Mouse (Mus musculus): ENCODE results near the gene Traip. TPM values are rescaled to one million over a fixed set of nuclear protein-coding genes. Genes with fewer than 3 reads are reported as not detected.

Gene Traip
- polyA plus RNA-seq (2014; fragmentation: Nextera tagmentation; extraction: Ambion mirVana) = 30.7 and 31.2 TPM in 2 replicates

DNA sequence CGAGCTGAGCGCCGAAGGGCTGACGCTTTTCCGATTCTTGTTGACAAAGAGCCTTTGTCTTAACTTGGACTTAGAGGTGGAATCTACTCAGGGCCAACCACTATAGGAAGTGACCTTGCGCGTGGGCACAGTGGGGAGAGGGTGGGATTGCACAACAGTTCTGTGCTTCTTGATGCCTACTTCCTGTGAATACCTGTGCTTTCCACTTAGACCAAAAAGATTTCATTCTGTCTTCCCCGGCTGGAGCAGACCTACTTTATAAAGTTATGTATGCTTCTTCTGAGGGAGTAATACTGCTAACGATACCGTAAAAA, at the start of gene Traip:
Gene Traip, plus strand, starts transcription at position 215 of the 314 bp plus-strand sequence.
- no peaks in the 10 kb centered on the region for H3K27me3 ChIP-seq (ENCODE audit: insufficient read depth, low read length)
- no peaks in the 10 kb centered on the region for H3K9me3 ChIP-seq (ENCODE audit: low read depth, low read length)
- no peak for TF ChIP-seq CTCF (IDR thresholded peaks at IDR 0.05; ENCODE audit: low read depth)
- H3K4me3 ChIP-seq (ENCODE audit: low read depth, low read length) = peak within 1 kb of the TSS; percentile 72
- peak within 1 kb of the TSS; percentile 47 for H3K27ac ChIP-seq (ENCODE audit: low read depth)
- peak within 1 kb of the TSS; percentile 64 for H3K4me2 ChIP-seq
- no peaks in the 10 kb centered on the region for H3K36me3 ChIP-seq (ENCODE audit: insufficient read depth)
- WGBS = 85% methylated on average over 10 of the region's 10 CpGs
- ATAC-seq (ENCODE audit: insufficient read depth) = no peak
- DNase-seq = no peak
- peaks cover 6% of the 10 kb centered on the region; the same call in 1 of the 2 replicates for H3K4me1 ChIP-seq (ENCODE audit: insufficient read depth)
- H3K9ac ChIP-seq = peak within 1 kb of the TSS; percentile 43

DNA sequence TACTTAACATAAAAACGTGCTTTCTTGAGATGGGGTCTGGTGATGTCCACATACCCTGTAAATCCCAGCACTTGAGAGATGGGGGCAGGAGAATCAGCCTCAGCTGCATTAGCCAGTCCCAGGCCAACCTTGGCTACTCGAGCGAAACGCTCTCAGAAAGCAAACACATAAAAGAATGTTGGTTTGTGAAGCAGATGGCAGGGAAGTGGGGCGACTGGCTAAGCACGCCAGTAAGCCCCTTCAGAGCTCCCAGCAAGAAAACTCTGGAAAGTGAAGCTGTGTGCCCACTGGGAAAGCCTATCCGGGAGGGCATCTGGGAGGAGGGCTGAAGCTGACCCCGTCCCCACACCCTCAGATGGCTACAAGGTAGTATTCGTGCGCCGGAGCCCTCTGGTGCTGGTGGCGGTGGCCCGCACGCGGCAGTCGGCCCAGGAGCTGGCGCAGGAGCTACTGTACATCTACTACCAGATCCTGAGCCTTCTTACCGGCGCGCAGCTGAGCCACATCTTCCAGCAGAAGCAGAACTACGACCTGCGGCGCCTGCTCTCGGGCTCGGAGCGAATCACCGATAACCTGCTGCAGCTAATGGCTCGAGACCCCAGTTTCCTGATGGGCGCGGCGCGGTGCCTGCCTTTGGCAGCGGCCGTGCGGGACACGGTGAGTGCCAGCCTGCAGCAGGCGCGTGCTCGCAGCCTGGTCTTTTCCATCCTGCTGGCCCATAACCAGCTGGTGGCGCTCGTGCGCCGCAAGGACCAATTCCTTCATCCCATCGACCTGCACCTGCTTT, 48.9 kb upstream of the Traip start:
- H3K36me3 ChIP-seq (ENCODE audit: insufficient read depth) = 0 out of 2 replicates have a peak, but pooled peaks cover 3% of the 10 kb centered on the region
- no peaks in the 10 kb centered on the region for H3K9me3 ChIP-seq (ENCODE audit: low read depth, low read length)
- peak overlapping the region; percentile 19 for H3K4me3 ChIP-seq (ENCODE audit: low read depth, low read length)
- TF ChIP-seq CTCF (IDR thresholded peaks at IDR 0.05; ENCODE audit: low read depth) = peak; percentile 76
- peak overlapping the region; percentile 28; the same call in 1 of the 2 replicates for H3K9ac ChIP-seq
- H3K27me3 ChIP-seq (ENCODE audit: insufficient read depth, low read length) = peaks cover 10% of the 10 kb centered on the region; the same call in 1 of the 2 replicates
- peaks cover under 1% of the 10 kb centered on the region; the same call in 1 of the 2 replicates for H3K4me1 ChIP-seq (ENCODE audit: insufficient read depth)
- ATAC-seq (ENCODE audit: insufficient read depth) = peak; percentile 33; the same call in 1 of the 2 replicates
- WGBS = 7% methylated on average over 44 of the region's 44 CpGs
- DNase-seq = peak; percentile 85
- peak overlapping the region; percentile 61 for H3K4me2 ChIP-seq
- H3K27ac ChIP-seq (ENCODE audit: low read depth) = no peak overlapping the region

DNA sequence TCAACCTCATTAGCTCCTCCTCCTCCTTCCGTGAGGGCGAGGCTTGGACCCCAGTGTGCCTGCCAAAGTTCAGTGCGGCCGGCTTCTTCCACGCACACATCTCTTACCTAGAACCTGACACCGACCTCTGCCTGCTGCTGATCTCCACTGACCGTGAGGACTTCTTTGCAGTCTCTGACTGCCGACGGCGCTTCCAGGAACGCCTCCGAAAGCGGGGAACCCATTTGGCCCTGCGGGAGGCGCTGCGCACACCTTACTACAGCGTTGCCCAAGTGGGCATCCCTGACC, 48.4 kb upstream of the Traip start:
- DNase-seq (no peak), ATAC-seq (ENCODE audit: insufficient read depth) (no peak)
- Histone ChIP-seq H3K9ac (no peak overlapping the region), H3K27ac (ENCODE audit: low read depth) (no peak overlapping the region), H3K27me3 (ENCODE audit: insufficient read depth, low read length) (peaks cover 10% of the 10 kb centered on the region; the same call in 1 of the 2 replicates), H3K4me1 (ENCODE audit: insufficient read depth) (peaks cover 6% of the 10 kb centered on the region), H3K9me3 (ENCODE audit: low read depth, low read length) (no peaks in the 10 kb centered on the region), H3K4me2 (peak overlapping the region; percentile 61), H3K36me3 (ENCODE audit: insufficient read depth) (0 out of 2 replicates have a peak, but pooled peaks cover 3% of the 10 kb centered on the region), H3K4me3 (ENCODE audit: low read depth, low read length) (peak overlapping the region; percentile 19)
- 18% methylated on average over 17 of the region's 17 CpGs for WGBS
- no peak for TF ChIP-seq CTCF (IDR thresholded peaks at IDR 0.05; ENCODE audit: low read depth)

DNA sequence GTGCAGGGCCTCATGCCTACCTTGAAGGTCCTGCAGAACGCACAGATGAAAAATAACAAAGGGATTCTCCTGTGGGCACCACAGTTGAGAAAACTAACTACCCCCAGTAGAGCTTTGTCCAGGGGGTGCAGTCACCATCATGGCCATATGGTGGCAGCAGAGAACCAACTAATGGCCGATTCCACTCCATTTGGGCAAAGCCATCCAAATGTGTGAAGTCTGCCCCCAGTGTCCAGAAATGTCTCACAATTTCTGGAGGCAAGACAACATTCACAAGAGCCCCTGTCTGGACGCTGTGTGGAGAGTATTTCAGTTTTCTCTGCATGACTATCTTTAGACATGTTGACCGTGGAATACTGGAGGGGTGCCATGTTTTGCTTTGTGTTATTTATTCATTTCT, 45.2 kb upstream of the Traip start:
- 1% methylated on average over 4 of the region's 4 CpGs for WGBS
- TF ChIP-seq CTCF (IDR thresholded peaks at IDR 0.05; ENCODE audit: low read depth) = peak; percentile 98
- H3K27me3 ChIP-seq (ENCODE audit: insufficient read depth, low read length) = peaks cover 10% of the 10 kb centered on the region; the same call in 1 of the 2 replicates
- H3K4me1 ChIP-seq (ENCODE audit: insufficient read depth) = peaks cover 21% of the 10 kb centered on the region
- no peak overlapping the region for H3K9ac ChIP-seq
- ATAC-seq (ENCODE audit: insufficient read depth) (peak; percentile 33), DNase-seq (peak; percentile 97)
- H3K4me3 ChIP-seq (ENCODE audit: low read depth, low read length) = no peak overlapping the region
- no peak overlapping the region for H3K4me2 ChIP-seq
- H3K9me3 ChIP-seq (ENCODE audit: low read depth, low read length) = no peaks in the 10 kb centered on the region
- H3K36me3 ChIP-seq (ENCODE audit: insufficient read depth) = no peaks in the 10 kb centered on the region
- H3K27ac ChIP-seq (ENCODE audit: low read depth) = 0 out of 2 replicates have a peak overlapping the region, but pooled peaks have one; percentile 10

GRCm38 (mm10) chr9:107906252-107906966, 43.5 kb upstream of the Traip start, which contains the start of gene Mst1r:
TSS of gene Mst1r (plus strand) at chr9:107906873.
- TF ChIP-seq CTCF (IDR thresholded peaks at IDR 0.05; ENCODE audit: low read depth) = no peak
- ATAC-seq (ENCODE audit: insufficient read depth) (peak; percentile 83), DNase-seq (peak; percentile 87)
- Histone ChIP-seq H3K27me3 (ENCODE audit: insufficient read depth, low read length) (no peaks in the 10 kb centered on the region), H3K27ac (ENCODE audit: low read depth) (peak within 1 kb of the TSS; percentile 58; the same call in 1 of the 2 replicates), H3K36me3 (ENCODE audit: insufficient read depth) (no peaks in the 10 kb centered on the region), H3K9ac (peak within 1 kb of the TSS; percentile 62), H3K4me3 (ENCODE audit: low read depth, low read length) (peak within 1 kb of the TSS; percentile 36), H3K4me1 (ENCODE audit: insufficient read depth) (peaks cover 24% of the 10 kb centered on the region), H3K9me3 (ENCODE audit: low read depth, low read length) (no peaks in the 10 kb centered on the region), H3K4me2 (peak within 1 kb of the TSS; percentile 67)
- 16% methylated on average over 19 of the region's 19 CpGs for WGBS

DNA sequence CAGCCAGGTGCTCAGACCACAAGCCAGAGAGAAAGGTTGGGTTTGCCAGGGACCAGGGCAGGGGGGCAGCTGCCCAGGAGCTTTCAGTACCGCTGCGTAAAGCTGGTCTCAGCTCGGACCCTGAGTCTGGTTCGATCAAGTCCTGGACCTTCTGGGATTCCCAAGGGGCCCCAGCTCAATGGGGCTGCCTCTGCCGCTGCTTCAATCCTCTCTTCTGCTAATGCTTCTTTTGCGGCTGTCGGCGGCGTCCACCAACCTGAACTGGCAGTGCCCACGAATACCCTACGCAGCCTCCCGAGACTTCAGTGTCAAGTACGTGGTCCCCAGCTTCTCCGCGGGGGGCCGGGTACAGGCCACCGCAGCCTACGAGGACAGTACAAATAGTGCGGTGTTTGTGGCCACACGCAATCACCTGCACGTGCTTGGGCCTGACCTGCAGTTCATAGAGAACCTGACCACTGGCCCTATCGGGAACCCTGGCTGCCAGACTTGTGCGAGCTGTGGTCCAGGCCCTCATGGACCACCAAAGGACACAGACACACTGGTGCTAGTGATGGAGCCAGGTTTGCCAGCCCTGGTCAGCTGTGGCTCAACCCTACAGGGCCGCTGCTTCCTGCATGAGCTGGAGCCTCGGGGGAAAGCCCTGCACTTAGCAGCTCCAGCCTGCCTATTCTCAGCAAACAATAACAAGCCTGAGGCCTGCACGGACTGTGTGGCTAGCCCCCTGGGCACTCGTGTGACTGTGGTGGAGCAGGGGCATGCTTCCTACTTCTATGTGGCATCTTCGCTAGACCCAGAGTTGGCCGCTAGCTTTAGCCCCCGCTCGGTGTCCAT, 42.8 kb upstream of the Traip start:
- peaks cover 24% of the 10 kb centered on the region for H3K4me1 ChIP-seq (ENCODE audit: insufficient read depth)
- ATAC-seq (ENCODE audit: insufficient read depth) (no peak), DNase-seq (peak; percentile 32)
- TF ChIP-seq CTCF (IDR thresholded peaks at IDR 0.05; ENCODE audit: low read depth) = 0 out of 2 replicates have a peak, but pooled peaks have one; percentile 8
- H3K36me3 ChIP-seq (ENCODE audit: insufficient read depth) = no peaks in the 10 kb centered on the region
- H3K9me3 ChIP-seq (ENCODE audit: low read depth, low read length) = no peaks in the 10 kb centered on the region
- H3K4me2 ChIP-seq = peak overlapping the region; percentile 67
- peak overlapping the region; percentile 36 for H3K4me3 ChIP-seq (ENCODE audit: low read depth, low read length)
- 42% methylated on average over 31 of the region's 31 CpGs for WGBS
- no peak overlapping the region; the same call in 1 of the 2 replicates for H3K27ac ChIP-seq (ENCODE audit: low read depth)
- no peaks in the 10 kb centered on the region for H3K27me3 ChIP-seq (ENCODE audit: insufficient read depth, low read length)
- peak overlapping the region; percentile 62 for H3K9ac ChIP-seq
